Mouse (Mus musculus) left cerebral cortex, adult 11 months (tissue): ENCODE results near the gene Chic2.

Source experiments
- DNase-seq: peaks from one replicate; pipeline ENCODE4 v3.0.0; 2022; ENCODE audit warnings: low spot score

The Chic2 gene

GRCm38 (mm10) chr5:75067125-75067756, 22.7 kb upstream of the Chic2 start:
- DNase-seq: no peak

DNA sequence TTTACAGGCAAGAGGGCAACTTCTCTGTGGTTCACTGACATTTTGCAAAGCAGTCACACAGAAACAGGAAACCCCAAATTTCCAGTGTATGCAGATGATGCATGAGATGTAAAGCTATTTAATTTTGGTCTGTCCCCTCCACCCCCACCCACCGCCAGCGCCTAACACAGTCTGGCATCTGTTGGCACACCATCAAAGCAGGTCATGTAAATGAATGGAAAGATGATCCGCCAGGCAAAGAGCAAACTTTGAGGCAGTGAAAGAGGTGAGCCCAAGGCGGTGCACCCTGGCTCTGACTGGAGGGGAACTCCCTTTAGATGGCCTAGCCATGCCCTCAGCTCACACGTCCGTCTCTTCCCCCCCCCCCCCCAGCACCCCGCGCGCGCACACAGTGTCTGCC, 22.1 kb upstream of the Chic2 start:
- no peak for DNase-seq

DNA sequence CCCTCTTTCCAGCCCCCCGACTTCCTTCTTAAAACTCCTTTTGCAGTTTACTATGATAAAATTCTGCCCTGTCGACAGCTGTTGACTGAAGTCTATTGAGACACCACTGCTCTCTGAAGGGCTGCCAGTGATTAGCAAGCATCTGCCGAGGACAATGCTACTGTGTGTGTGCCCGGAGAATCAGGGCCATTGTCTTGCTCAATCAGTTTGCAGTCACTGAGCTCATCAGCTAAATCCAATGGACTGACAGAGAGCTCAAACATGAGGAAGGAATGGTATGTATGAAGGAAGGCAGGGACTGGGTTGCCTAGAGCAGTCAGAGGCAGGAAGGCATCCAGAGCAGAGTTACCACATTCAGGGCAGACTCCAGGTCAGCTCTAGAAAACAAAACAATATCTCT, 18.6 kb upstream of the Chic2 start:
- no peak for DNase-seq

DNA sequence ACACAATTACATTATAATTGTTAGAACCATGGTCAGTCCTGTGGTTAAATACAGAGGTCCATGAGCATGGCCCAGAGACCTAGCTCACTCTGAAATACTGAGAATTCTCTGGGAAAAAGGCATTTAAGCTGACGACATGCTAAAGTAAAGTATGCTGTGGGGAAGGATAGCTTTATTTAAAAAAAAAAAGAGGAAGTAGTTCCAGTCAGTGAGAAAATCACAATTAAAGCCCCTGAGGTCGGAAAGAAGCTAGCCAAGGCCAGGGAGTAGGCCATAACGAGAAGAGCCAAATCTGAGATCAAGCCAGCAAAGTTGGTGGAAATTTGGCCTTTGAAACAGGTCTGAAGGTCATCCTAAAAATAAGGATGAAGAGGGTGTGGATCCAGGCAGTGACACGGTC, 6.5 kb upstream of the Chic2 start:
- DNase-seq: no peak

- no peak for DNase-seq
These were observed 2.2 kb upstream of the Chic2 start for GRCm38 (mm10) chr5:75046681-75047321.

- DNase-seq: no peak
These were observed 797 bp upstream of the Chic2 start for GRCm38 (mm10) chr5:75045371-75045770.

DNA sequence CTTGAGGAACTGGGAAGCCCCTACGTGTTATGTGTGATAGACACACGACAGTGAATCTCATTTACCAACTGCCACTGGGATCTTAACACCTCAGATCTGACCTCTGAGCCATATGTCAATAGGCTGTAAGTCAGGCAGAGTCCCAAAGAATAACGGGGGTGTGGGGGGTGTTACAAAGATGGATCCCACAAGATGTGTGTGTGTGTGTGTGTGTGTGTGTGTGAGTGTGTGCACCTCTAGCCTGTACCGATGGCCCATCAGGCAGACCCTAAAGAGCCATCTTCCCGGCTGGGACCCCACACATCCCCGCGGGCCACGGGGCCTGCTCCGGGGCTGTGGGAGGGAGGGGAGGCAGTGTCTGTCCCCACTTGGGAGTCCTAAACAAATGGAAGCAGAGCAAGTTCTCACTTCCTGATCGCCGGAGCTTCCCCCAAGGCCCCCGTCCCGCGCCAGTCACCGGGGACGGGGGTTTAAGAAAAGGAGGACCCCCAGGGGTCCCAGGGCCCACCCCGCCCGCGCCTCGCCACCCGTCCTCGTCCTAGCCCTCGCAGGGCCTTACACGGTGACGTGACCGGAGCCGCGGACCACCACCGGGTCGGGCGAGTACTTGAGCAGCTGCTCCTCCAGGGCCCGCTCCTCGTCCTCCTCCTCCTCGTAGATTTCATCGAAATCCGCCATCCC, 813 bp downstream of the Chic2 start:
- no peak for DNase-seq

GRCm38 (mm10) chr5:75043011-75043445, 1.5 kb downstream of the Chic2 start:
- no peak for DNase-seq

DNA sequence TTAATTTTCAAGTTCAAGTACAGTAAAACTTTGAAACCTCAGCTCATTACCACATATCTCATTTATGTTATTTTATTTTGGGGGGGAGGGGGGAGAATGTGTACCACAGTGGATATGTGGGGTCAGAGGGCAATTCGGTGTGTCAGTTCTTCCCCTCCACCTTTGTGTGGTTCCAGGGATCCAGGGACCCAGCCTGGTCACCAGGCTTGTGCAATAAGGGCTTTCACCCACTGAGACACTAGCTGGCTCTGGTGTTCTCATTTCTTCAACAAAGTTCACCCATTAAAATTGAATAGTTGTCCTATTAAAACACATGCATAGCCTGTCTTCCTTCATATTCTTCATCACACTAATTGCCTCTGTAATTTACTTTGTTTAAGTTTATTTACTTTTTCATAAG, 5.3 kb downstream of the Chic2 start:
- no peak for DNase-seq

DNA sequence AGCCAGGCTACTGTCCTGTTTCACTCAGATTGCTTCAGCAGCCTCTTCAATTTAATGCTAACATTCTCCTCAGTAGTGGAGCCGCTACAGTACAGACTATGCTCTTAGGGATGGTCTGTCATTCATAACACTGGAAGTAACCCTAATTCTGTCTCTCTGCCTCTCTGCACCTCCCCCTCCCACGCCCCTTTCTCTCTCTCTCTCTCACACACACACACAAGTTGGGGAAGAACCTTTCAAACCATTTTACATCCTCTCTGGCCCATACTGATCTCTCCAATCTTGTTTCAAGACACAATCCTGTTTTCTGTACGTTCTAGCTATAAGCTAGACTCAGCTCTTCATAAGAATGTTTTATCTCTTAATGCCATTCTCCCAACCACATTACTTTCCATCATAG, 9.1 kb downstream of the Chic2 start:
- no peak for DNase-seq

- DNase-seq: no peak
These were observed 29.8 kb downstream of the Chic2 start for GRCm38 (mm10) chr5:75014768-75015167.

- no peak for DNase-seq
These were observed 31.7 kb downstream of the Chic2 start for GRCm38 (mm10) chr5:75012771-75013421.

- DNase-seq: no peak
These were observed 32.4 kb downstream of the Chic2 start for GRCm38 (mm10) chr5:75011985-75012738.

GRCm38 (mm10) chr5:75004755-75005154, 39.8 kb downstream of the Chic2 start:
- no peak for DNase-seq

DNA sequence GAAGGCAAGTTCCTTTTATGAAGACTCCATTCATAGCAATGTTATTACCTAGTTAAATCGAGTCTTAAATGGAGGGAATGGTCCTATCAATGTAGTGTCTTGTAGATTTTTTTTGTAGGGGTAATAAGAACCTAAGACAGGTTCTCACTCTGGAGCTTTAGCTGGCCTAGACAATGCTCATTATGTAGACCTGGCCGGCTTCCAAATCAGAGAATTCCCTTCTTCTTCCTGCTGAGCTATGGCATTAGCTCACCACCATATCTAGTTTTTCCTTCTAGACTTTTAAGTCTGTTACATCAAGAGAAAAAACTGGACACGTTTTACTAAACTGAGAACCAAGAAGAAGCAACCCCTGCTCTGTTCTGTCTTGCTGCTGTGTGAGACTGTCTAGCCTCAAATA, 42.5 kb downstream of the Chic2 start:
- no peak for DNase-seq

DNA sequence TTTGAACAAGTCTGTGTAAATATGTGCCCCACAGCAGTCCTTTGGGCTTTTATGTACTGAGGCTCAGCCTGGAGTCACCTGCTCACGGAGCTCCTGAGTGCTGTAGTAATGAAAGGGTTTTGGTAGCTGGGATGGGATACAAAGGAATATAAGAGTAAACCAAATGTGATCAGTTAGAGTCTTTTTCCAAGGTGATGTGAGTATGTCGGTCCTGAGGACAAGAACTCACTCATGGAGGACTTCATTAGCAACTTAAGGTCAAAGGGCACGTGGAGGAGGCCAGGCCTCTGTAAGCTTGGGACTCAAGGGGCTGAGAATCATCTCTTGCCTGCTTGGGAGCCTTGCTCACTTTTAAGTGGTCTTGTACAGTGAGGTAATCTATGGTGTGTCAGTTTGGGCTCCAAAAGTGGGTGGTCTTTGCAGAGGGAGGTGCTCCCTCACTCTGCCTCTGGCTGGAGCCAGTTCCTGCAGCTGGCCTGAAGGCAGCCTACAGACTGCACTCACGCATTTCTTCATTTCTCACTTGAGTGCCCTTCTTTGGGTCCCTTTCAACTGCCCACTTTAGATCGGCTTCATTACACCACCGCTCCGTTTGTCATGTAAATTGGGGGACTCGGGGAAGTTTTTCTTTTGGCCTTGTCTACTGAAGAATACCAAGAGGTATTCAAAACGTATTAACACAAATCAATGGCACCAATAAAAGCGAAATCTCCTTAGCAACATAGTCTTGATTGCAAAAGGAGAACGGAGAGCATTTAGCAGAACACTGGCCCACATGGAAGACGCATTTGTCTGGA, 45.7 kb downstream of the Chic2 start:
- no peak for DNase-seq

DNA sequence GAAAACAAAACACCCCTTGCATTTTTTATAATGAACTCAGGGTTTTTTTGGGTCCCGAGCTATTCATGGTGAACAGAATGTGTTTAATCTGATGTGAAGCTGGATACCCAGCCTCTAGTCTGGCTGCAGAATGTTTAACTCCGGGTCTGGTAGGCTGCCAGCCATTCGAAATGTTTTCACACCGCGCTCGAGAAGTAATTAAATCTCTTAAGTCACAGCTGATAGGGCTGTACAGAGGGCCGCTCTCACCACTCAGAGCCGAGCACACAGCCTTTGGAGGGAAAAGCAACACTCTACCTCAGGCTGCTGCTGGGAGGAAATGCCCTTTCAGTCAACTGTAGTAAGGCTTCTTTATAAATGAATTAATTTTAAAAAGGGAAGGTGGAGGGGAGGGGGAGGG, 49.6 kb downstream of the Chic2 start:
- no peak for DNase-seq

- no peak for DNase-seq
These were observed 60.5 kb downstream of the Chic2 start for GRCm38 (mm10) chr5:74984101-74984500.

- DNase-seq: no peak
These were observed 64.0 kb downstream of the Chic2 start for GRCm38 (mm10) chr5:74980574-74980973.

GRCm38 (mm10) chr5:74980154-74980553, 64.4 kb downstream of the Chic2 start:
- DNase-seq: no peak

DNA sequence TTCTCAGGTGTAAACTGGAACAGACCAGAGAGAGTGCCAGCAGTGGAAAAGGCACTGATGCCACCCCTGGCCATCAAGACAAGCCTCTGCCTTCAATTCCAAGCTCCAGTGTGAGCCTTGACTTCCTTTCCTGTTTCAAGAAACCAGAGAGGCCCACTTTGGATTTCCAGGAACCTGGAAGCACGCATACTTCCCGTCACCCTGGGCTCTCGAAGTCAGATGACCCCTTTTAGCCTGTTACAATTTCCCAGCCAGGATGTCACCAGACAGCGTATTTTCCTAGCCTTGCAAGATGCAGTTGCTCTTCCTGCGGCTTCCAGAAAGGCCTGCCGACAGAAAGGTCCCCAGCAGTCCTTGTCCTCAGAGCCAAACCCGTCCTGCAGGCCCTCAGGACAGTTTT, 65.0 kb downstream of the Chic2 start:
- DNase-seq: no peak
